Mouse (Mus musculus) cerebellum, postnatal 36 days (tissue): ENCODE data around the gene Zmynd19.

Experiments used
- DNase-seq, 2 experiments: peaks; one replicate each; pipeline ENCODE4 v3.0.0; 2021 to 2022; ENCODE audit warnings: mixed read lengths in 2 of 2

Zmynd19 gene

DNA sequence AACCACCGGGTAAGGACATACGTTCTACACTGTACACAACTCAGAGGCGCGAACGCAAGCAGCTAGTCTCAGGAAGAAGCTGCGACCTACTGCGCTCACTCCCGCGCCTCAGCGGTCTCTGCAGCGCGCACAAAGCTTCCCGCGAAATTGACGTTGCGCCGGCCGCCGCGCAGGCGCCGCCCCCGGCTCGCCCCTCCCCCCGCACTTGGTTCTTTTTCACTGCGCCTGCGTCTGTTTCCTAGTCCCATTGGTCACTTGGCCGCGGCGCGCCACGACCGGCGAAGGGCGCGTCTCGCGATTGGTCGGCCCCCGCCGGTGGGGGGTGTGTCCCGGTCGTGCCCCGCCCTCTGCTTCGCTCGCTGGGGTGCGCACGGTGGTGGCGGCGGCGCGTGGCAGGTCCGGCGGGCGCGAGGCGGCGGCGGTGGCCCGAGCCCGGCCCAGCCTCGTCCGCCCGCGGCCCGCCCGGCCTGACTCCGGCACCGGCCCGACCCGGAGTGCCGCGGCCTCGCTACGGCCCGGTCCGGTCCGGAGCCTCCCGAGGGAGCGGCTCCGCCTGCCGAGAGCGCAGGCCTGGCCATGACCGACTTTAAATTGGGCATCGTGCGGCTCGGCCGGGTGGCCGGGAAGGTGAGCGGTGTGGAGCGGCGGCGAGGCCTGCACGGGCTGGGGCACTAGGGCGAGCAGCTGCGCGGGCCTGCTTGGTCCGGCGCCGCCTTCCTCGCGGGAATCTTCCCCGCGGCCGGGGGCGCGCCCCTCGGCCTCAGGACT lies at the start of gene Zmynd19:
TSS of gene Zmynd19 (plus strand) at position 372 of the 768 bp plus-strand sequence.
- peak; percentile 98 to 99 for DNase-seq

DNA sequence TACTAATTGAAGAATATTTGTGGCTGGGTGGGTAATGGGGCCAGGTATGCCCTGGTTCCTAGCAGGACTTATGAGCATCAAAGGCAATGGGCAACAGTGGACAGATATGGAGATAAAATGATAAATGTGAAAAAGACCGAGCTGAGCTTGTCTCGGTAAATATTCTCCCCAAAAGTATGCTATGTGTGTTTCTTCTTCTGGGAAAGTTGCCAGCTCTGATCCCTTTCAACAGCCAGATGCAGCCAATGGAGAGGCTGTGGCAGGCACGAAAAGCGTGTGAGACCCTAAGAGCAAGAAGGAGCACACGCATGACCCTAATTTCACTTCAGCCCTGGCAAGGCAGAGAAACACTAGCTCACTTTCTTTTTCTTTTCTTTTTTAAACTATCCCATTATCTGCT lies 48.5 kb upstream of the Zmynd19 start:
- no peak for DNase-seq

DNA sequence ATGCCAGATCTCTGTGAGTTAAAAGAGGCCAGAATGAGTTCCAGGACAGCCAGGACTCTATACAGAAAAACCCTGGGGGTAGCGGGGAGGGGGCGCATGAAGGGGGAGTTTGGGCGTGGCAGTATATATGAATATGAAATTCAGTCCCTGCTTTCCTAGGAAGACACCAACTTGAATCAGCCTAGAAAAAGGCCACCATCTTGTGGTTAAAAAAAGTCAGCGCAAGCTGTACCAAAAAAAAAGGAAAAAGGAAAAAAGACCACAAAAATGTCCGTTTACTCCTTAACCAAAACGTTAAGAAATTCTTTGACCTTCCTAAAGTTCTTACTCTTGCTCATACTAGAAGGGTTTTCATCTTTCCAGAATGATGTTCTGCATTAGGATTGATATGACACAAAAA lies 46.6 kb upstream of the Zmynd19 start:
- DNase-seq = no peak

DNA sequence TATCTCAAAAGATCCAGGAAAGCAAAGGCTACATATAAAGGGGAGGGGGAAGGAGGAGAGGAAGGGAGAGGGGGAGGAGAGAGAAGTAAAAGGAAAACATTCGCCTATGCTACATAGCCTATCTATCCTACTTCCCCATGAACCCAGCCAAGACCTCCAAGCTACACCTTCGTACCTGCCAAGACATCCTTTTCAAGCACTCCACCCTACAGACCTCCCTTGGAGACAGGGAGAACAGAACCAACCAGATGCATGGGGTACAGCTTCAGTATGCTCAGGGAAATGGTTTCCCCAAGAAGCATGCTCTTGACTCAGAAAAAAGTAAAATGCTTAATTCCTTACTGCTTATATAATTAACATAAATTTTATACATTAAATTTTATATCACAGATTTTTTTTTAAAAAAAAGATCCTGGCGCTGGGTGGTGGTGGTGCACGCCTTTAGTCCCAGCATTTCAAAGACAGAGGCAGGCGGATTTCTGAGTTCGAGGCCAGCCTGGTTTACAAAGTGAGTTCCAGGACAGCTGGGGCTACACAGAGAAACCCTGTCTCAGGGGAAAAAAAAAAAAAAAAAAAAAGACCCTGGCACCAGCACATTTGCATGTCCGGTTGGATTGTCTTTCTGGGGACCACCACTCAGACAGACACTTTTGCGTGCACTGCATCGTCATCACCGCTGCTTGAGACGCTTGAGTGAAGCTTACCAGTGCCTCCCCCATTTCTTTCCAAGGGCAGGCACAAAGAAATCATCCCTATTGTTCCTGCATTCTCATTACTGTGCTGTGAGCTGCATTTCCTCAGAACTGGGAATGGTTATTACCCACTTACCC lies 44.6 kb upstream of the Zmynd19 start:
- DNase-seq = no peak

DNA sequence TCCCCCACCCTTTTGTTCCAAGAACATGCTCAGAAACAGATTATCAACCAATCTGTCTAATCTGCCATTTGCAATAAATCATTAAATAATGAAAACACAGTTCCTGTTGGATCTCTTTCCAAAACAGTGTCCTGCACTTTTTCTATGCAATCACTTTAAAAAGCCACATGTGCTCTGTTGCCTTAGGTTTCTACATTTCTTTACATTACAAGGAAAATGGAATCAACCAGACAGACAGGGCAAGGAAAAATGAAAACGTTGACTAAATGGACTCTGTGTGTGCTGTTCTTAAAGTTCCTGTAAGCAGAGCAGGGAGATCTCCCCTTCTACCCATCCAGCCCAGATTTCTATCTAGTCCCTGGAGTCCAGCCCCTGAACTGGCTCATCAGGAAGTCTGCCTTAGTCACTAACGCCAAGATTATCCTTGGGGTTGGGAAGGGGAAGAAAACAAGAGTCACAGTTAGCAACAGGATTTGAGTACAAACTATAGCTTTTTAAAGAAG lies 43.9 kb upstream of the Zmynd19 start:
- DNase-seq = no peak

DNA sequence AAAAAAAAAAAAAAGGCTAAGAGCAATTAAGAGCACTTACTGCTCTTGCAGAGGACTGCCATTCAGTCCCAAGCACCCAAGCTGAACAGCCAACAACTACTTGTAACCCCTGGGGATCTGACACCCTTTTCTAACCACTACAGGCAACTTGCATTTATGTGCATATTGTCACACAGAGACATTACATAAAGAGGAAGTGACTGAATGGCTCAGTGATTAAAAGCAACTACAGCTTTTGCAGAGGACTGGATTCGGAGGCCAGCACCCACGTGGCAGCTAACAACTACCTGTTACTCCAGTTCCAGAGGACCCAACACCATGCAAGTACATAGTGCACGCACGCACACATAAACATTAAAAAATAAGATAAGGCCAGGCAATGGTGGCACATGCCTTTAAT lies 39.1 kb upstream of the Zmynd19 start:
- no peak for DNase-seq

DNA sequence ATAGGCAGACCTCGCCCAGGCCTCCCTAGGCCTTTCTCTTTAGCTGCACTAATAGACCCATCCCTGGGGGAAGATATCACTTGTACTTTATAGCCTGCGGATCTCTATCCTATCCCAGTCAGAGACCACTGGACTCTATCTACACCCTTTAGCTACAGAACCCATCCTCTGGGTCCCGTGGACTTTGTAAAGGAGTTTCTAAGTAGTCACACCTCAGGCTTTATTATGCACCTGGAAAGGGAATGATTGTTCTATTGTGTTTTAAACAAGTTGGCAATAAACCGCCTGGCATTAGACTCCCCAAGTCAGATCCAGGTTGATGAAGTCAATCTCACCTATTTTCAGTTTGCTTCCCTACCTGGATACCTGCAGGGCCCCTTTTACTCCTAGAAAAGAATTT lies 37.4 kb upstream of the Zmynd19 start:
- no peak for DNase-seq

DNA sequence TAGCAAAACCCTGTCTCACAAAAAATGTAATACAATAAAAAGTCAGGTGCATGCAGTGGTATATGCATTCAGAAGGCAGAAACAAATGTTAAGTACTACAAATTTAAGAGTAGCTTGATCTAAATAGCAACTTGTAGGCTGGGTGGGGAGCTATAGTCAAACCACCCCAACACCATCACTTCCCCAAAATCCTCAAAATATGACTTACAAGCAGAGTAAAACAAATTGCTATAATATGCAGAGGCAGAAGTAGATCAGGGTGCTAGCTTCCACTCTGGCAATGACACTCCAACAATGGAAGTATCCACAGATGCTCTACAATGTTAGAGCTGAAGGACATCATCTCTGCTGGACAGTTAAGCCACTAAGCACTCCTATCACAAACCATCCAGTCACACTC lies 37.0 kb upstream of the Zmynd19 start:
- DNase-seq = no peak

DNA sequence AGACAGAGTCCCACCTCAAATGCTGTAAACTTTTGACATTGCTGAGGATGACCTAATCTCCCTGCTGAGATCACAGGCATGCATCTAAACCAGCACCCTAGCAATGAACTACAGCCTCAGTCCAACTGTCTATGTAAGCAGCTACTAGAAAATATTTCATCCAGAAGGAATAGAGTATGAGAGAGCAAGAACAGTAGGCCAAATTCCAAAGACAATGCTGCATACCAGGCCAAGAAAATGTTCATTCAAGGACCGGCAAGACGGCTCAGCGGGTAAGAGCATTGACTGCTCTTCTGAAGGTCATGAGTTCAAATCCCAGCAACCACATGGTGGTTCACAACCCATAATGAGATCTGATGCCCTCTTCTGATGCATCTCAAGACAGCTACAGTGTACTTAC lies 34.8 kb upstream of the Zmynd19 start:
- no peak for DNase-seq

DNA sequence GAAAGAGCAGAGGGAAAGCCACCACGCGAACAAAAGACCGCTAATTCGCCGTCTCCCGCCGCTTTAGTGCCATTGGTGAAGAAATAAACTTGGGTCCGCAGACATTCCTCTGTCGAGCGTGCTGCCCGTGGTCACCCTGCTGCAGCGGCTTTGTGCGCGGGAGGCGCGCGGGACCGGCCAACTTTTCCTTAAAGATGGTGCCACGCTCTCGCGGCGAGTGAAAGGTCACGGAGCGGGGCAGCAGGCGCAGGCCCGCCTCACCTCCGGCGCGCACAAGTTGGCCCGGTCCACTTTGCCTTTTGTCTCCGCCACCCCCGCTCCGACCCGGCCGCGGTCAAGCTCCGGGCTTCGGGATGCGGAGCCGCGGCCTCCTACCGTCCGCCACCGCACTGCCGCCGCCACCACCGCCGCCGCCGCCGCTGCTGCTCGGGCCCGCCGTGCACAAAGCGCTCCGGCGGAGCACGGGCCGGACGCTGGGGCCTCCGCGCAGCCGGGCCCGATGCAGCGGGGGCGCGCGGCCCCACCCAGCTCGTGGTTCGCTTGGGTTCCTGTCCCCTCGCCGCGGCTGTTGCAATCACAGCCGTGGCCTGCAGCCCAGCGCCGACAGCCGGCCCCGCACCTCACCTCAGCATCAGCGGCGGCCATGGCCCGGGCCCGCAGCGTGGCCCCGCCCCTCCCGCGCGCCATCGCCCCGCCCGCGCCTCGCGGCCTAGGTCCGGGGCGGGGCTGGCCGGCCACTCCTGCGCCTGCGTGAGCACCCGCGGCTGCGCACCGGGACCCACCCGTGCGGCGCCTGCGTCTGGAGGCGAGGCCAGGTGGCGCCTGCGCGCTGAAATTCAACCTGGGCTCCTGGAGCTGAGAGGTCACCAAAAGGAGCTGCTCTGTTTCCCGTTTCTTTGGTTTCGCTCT lies 30.4 kb upstream of the Zmynd19 start, which contains the start of gene Ehmt1:
TSS of gene Ehmt1 (minus strand) at position 685 of the 909 bp plus-strand sequence.
- DNase-seq = peak; percentile 93 to 96

DNA sequence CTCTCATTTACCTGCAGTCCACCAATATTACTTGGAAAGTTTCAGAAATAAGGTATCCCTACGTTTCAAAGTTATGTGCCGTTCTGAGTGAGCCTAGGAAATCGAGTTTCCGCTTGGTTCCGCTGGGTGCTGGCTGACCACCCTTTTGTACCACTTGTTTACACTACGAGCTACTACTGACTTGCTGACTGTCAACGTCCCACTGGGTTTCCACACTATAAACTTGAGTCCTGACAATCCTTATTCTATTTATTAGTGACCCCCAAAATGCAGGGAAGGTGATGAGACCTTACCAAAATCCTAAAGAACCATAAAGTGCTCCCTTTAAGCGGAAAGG lies 29.8 kb upstream of the Zmynd19 start:
- no peak for DNase-seq

DNA sequence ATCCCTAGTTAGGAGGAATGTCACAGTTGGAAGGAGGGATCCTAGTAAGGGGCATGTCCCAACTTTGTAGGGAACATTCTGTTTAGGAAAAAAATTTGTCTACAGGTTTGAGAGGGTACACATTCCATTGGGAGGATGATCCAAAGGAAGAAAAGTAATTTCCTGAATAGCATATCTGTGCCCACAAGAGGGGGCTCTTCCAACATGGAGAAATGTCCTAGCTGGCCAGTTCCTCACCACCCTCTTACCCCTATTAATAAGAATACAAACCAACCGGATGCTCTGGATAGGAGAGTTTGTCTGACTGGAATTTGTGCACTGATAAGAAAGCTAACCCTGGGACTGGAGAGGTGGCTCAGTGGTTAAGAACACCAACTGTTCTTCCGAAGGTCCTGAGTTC lies 26.0 kb upstream of the Zmynd19 start:
- no peak for DNase-seq

DNA sequence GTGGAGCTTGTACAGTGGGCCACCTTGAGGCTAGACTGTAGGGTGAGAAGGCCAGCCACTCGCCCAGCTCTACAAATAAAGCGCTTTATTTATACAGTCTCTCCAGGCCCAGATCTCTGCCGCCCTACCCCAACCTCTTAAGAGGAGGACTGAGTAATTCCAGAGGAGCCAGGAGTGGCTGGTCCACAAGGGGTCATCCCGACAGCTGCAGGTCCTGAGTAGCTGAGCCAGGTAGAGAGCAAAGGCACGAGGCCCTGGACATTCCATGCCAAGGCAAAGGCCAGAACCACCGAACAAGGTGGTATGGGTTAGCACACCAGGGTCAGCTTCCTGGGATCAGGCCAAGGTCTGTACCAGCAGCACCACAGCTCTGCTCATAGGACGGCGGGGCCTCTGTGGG lies 24.3 kb upstream of the Zmynd19 start:
- DNase-seq = no peak

DNA sequence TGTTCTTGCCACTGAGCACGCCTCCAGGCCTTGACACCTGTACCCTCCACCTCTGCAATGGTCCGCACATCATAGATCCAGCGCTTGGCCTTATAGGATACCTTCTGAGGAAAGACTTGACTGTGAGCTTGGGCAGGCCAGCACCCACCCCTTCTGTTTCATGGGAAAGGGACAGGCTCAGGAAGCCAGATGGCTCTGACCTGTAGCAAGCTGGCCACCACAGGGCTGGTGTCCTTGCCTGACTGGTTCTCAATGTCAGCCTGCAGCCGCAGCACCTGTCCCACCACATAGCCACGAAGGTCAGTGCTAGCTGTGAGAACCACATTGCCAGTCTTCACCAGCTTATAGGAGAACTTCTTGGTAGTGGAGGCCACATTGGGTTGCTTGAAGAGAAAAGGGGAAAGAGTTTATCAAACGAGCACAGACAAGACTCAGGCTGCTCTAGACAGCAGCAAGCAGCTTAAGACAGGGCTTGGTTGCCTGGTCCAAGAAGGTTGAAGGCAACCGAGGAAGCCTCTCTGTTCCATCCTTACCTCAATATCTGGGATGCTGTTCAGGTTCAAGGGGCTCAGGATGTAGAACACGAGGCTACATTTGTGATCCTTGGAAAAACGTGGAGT lies 23.1 kb upstream of the Zmynd19 start:
- DNase-seq = no peak

DNA sequence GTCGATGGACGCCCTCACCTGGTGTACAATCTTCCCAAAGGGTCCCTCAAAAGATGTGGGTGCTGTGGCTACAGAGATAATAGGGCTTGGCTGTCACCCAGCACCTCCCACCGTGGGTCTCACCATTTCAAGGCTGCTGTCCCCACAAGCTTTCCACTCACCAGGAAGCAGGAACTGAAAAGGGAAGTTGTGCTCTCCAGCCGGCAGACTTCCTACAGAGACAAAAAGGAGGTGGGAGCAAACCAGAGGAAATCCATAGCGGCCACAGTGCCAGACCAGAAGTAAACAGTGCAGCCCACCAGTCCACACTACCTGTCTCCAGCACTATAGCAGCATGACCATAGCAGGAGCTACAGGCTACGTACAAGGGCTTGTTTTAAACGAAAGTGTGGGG lies 22.6 kb upstream of the Zmynd19 start:
- DNase-seq = no peak

DNA sequence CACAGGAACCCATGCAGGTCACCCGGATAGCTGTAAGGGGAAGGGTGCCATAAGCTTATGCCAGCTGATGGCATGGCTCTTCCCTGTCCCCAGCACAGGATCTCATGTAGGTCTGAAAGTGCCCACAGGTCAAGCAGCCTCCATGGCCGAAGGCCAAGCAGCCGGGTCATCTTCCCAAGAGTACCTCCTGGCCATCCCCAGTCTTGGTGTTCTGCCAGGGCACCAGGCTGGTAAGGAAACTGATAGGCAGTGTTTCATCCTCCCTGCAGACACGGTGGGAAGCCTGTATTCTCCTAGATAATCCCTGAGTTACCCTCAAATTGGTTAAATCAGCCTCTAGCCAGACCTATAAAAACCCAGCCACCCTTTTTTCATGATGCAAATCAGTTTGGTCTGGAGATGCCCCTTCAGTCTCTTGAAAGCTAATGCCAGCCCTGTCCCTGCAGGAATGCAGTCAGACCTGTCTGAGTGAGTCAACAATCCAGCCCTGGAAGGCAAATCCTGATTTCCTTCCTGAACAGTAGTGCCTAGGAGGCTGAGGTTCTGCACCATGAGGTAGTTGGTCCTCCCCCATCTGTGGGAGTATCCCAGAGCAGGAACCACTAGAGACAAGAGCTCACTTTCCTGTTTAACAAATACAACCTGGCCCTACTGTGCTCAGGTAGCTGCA lies 21.6 kb upstream of the Zmynd19 start:
- peak; percentile 42 to 53 for DNase-seq

DNA sequence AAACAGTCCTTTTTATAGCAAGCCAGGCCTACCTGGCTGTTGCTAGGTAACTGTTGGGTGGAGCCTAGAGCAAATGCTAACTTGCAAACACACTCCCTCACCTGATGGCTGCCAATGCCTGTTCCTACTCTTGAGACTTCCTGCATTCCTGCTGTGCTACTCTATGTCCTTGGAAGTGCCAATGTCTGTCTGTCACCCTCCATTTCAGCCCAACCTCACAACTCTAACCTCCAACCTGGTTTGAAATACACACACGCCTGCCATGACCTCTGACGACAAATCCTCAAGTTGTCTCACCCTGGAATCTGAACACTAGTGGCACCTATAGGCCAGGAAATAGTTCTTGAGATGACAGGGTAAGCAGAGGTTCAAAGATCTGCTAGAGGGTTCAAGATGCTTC lies 20.5 kb upstream of the Zmynd19 start:
- DNase-seq = no peak

DNA sequence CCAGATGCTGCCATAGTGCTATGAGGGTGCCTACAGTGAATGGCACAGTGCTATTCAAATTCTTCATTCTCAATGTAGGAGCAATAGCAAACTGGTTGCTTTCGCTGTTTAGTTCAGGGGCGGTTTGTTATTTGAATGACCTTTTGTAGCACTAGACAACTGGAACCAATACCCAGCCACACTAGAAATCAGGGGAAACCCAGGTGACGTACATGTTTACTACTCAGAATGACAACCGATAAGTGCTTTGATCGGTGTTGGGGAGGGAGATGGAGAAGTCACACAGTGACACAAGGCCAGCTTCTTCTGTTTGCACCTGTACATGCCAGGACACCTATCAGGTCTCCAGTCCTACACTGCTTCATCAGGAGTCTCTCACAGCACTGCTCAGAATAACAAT lies 20.0 kb upstream of the Zmynd19 start:
- no peak for DNase-seq

DNA sequence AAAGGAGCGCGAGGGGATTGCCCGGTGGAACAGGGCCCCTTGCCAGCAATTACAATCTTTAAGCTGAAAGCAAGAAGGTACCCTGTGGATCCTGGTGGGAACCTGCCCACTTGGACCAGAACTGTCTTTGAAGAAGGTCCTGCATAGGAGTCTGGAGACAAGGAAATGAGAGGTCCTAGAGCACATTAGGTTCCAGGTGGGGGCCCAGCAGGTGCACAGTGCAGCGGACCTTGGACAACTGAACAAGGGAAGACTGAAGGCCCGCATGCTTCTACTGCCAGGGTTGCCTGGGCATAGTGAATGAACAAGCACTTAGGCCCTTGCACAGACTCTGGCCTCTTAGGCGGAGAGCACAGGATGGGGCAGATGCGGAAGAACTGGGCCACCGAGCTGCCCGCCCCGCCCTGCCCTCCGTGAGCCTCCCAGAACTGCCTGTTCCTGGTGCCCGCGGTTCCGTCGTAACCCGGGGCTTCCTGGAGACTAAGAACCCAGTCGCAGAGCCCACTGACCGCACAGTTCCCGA lies 15.1 kb upstream of the Zmynd19 start:
- DNase-seq = peak; percentile 51 to 55

DNA sequence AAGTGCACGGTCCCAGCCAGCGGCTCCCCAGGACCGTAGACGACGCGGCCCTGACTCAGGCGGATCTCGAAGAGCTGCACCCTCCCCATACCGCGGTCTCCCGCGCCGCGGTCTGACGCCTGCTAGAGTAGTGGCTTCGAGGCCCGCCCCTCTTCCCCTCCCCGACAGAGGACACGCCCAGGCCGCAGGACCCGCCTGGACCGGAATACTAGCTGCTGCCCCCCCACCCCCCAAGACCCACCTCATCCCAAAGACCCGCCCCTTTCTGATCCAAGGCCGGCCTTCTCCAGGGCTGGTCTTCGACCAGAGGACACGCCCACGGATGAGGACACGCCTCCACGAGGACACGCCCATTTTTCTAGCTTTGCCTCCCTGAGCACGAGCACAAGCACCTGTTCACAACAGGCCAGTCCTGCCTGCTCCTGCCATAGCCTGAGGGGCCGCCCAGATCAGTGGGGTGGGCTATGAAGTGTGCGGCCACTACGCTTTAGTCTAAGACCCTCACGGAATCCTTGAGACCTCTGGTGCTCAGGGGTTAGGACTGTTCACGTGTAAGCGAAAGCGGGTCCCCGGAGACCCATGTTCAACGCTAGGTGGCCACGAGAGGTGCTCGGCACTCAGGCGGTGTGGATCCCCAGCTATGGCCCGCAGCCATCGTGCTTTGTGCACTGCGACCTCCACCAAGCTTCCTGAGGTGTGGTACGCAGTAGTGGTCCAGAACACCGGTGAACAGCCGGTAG lies 14.4 kb upstream of the Zmynd19 start, which contains the start of gene Arrdc1:
TSS of gene Arrdc1 (minus strand) at position 196 of the 740 bp plus-strand sequence.
- peak; percentile 77 to 82 for DNase-seq

DNA sequence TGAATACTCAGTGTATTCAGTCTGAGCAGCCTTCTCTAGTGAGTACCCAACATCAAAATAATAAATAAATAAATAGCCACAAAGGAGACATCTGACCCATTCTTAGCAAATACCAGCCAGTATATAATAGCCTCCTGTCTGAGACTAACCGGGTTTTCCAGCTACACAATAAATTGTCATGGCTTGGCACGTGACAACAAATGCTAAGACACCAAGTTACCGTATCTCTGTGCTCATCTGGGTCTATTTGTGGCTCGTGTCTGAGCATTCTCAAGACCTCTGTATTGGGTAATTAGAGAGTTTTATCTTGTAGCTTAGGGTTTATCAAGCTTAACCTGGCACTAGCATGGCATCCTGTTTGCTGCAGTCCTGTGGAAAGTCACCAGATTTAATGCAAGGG lies 7.5 kb upstream of the Zmynd19 start:
- DNase-seq = no peak
